Mouse (Mus musculus): ENCODE data around the gene Ndufa7. TPM values are rescaled to one million over a fixed set of nuclear protein-coding genes. Genes with fewer than 3 reads are reported as not detected.
A peak's percentile ranks its signal among the peaks of the same experiment; 100 is the strongest.

Ndufa7 gene
- total and polyA plus RNA-seq, 2 experiments from 2014 or later: 258 to 529 TPM

- Histone ChIP-seq H3K4me3 (ENCODE audit: low read depth, low read length) (peak overlapping the region; percentile 48; the same call in 1 of the 2 replicates), H3K27ac (ENCODE audit: low read depth, low read length) (peak overlapping the region; percentile 45; the same call in 1 of the 2 replicates), H3K9me3 (ENCODE audit: low read length) (no peaks in the 10 kb centered on the region), H3K36me3 (ENCODE audit: insufficient read depth) (no peaks in the 10 kb centered on the region), H3K27me3 (ENCODE audit: insufficient read depth, low read length) (no peaks in the 10 kb centered on the region; the same call in 1 of the 2 replicates), H3K4me2 (ENCODE audit: low read depth) (peak overlapping the region; percentile 69), H3K9ac (peak overlapping the region; percentile 51; the same call in 1 of the 2 replicates), H3K4me1 (ENCODE audit: insufficient read depth) (peaks cover 4% of the 10 kb centered on the region; the same call in 1 of the 2 replicates)
- no peak for TF ChIP-seq CTCF (IDR thresholded peaks at IDR 0.05; ENCODE audit: low read depth)
- 31% methylated on average over 7 of the region's 7 CpGs for WGBS
- DNase-seq (no peak), ATAC-seq (no peak)
These were observed 13.2 kb upstream of the Ndufa7 start for GRCm38 (mm10) chr17:33811142-33811516.

- Histone ChIP-seq H3K27me3 (ENCODE audit: insufficient read depth, low read length) (no peaks in the 10 kb centered on the region; the same call in 1 of the 2 replicates), H3K9me3 (ENCODE audit: low read length) (no peaks in the 10 kb centered on the region), H3K36me3 (ENCODE audit: insufficient read depth) (no peaks in the 10 kb centered on the region), H3K4me1 (ENCODE audit: insufficient read depth) (peaks cover 10% of the 10 kb centered on the region; the same call in 1 of the 2 replicates), H3K4me2 (ENCODE audit: low read depth) (no peak overlapping the region), H3K9ac (no peak overlapping the region), H3K4me3 (ENCODE audit: low read depth, low read length) (no peak overlapping the region), H3K27ac (ENCODE audit: low read depth, low read length) (no peak overlapping the region)
- whole genome bisulfite sequencing: 52% methylated on average over 3 of the region's 3 CpGs
- DNase-seq (no peak), ATAC-seq (no peak)
- no peak for TF ChIP-seq CTCF (IDR thresholded peaks at IDR 0.05; ENCODE audit: low read depth)
These were observed 11.9 kb upstream of the Ndufa7 start for GRCm38 (mm10) chr17:33812475-33812874.

- no peak overlapping the region for H3K4me3 ChIP-seq (ENCODE audit: low read depth, low read length)
- DNase-seq (no peak), ATAC-seq (no peak)
- WGBS: 72% methylated on average over 4 of the region's 4 CpGs
- H3K9ac ChIP-seq: no peak overlapping the region
- peaks cover 11% of the 10 kb centered on the region; the same call in 1 of the 2 replicates for H3K4me1 ChIP-seq (ENCODE audit: insufficient read depth)
- H3K4me2 ChIP-seq (ENCODE audit: low read depth): no peak overlapping the region
- no peak for TF ChIP-seq CTCF (IDR thresholded peaks at IDR 0.05; ENCODE audit: low read depth)
- no peaks in the 10 kb centered on the region; the same call in 1 of the 2 replicates for H3K27me3 ChIP-seq (ENCODE audit: insufficient read depth, low read length)
- no peaks in the 10 kb centered on the region for H3K9me3 ChIP-seq (ENCODE audit: low read length)
- H3K36me3 ChIP-seq (ENCODE audit: insufficient read depth): no peaks in the 10 kb centered on the region
- H3K27ac ChIP-seq (ENCODE audit: low read depth, low read length): no peak overlapping the region
These were observed 11.4 kb upstream of the Ndufa7 start for GRCm38 (mm10) chr17:33812990-33813389.

- DNase-seq (no peak), ATAC-seq (no peak)
- Histone ChIP-seq H3K27me3 (ENCODE audit: insufficient read depth, low read length) (no peaks in the 10 kb centered on the region; the same call in 1 of the 2 replicates), H3K9me3 (ENCODE audit: low read length) (no peaks in the 10 kb centered on the region), H3K4me3 (ENCODE audit: low read depth, low read length) (no peak overlapping the region), H3K4me1 (ENCODE audit: insufficient read depth) (peaks cover 13% of the 10 kb centered on the region; the same call in 1 of the 2 replicates), H3K36me3 (ENCODE audit: insufficient read depth) (peaks cover 13% of the 10 kb centered on the region), H3K9ac (no peak overlapping the region), H3K27ac (ENCODE audit: low read depth, low read length) (no peak overlapping the region), H3K4me2 (ENCODE audit: low read depth) (no peak overlapping the region)
- WGBS: 90% methylated on average over 6 of the region's 6 CpGs
- no peak for TF ChIP-seq CTCF (IDR thresholded peaks at IDR 0.05; ENCODE audit: low read depth)
These were observed 9.0 kb upstream of the Ndufa7 start for GRCm38 (mm10) chr17:33815399-33815798.

GRCm38 (mm10) chr17:33816612-33817011 lies 7.8 kb upstream of the Ndufa7 start:
- TF ChIP-seq CTCF (IDR thresholded peaks at IDR 0.05; ENCODE audit: low read depth): no peak
- Histone ChIP-seq H3K36me3 (ENCODE audit: insufficient read depth) (peaks cover 22% of the 10 kb centered on the region), H3K9ac (0 out of 2 replicates have a peak overlapping the region, but pooled peaks have one; percentile 73), H3K27me3 (ENCODE audit: insufficient read depth, low read length) (no peaks in the 10 kb centered on the region; the same call in 1 of the 2 replicates), H3K4me3 (ENCODE audit: low read depth, low read length) (peak overlapping the region; percentile 44), H3K27ac (ENCODE audit: low read depth, low read length) (peak overlapping the region; percentile 88), H3K4me2 (ENCODE audit: low read depth) (peak overlapping the region; percentile 87), H3K9me3 (ENCODE audit: low read length) (no peaks in the 10 kb centered on the region), H3K4me1 (ENCODE audit: insufficient read depth) (peaks cover 9% of the 10 kb centered on the region; the same call in 1 of the 2 replicates)
- no peak for ATAC-seq
- peak; percentile 30 for DNase-seq
- 51% methylated on average over 5 of the region's 5 CpGs for WGBS

GRCm38 (mm10) chr17:33817184-33817968 lies 7.0 kb upstream of the Ndufa7 start:
- no peak for TF ChIP-seq CTCF (IDR thresholded peaks at IDR 0.05; ENCODE audit: low read depth)
- WGBS: 2% methylated on average over 89 of the region's 89 CpGs
- Histone ChIP-seq H3K4me1 (ENCODE audit: insufficient read depth) (peaks cover 10% of the 10 kb centered on the region; the same call in 1 of the 2 replicates), H3K27ac (ENCODE audit: low read depth, low read length) (peak overlapping the region; percentile 88), H3K4me3 (ENCODE audit: low read depth, low read length) (peak overlapping the region; percentile 44), H3K27me3 (ENCODE audit: insufficient read depth, low read length) (no peaks in the 10 kb centered on the region; the same call in 1 of the 2 replicates), H3K9me3 (ENCODE audit: low read length) (no peaks in the 10 kb centered on the region), H3K9ac (peak overlapping the region; percentile 73), H3K36me3 (ENCODE audit: insufficient read depth) (peaks cover 30% of the 10 kb centered on the region), H3K4me2 (ENCODE audit: low read depth) (peak overlapping the region; percentile 87)
- ATAC-seq: peak; percentile 96
- DNase-seq: peak; percentile 97
